Mouse (Mus musculus) limb, embryonic 14.5 days (tissue): ENCODE data around the gene Cap2. TPM values are rescaled to one million over a fixed set of nuclear protein-coding genes. Genes with fewer than 3 reads are reported as not detected.

Experiments
- ATAC-seq: fragments of 200-750 bp; cut with Nextera tagmentation; 2 replicates; pipeline ENCODE4 v1.8.0; 2017; ENCODE audit warnings: low read depth, moderate number of reproducible peaks, moderate TSS enrichment; ENCODE audit not compliant: low FRiP score
- DNase-seq: peaks from one replicate; pipeline ENCODE4 v3.0.0-alpha.2; 2015; ENCODE audit warnings: low spot score
- H3K27ac ChIP-seq: fragments of 300-500 bp; sonication (generic); replicated peaks from 2 replicates; pipeline ENCODE4 v1.5.1; 2014; ENCODE audit warnings: low read depth, mild to moderate bottlenecking, low read length, moderate library complexity, mixed read lengths
- H3K27me3 ChIP-seq: fragments of 300-500 bp; sonication (generic); 2 replicates; pipeline ENCODE4 v1.6.1; 2014; ENCODE audit warnings: low read length, mixed read lengths; ENCODE audit not compliant: control insufficient read depth, insufficient read depth
- H3K36me3 ChIP-seq: fragments of 300-500 bp; sonication (generic); 2 replicates; pipeline ENCODE4 v1.6.1; 2014; ENCODE audit warnings: mild to moderate bottlenecking, low read length, moderate library complexity, mixed read lengths; ENCODE audit not compliant: control insufficient read depth, insufficient read depth
- H3K4me1 ChIP-seq: fragments of 300-500 bp; sonication (generic); 2 replicates; pipeline ENCODE4 v1.6.1; 2014; ENCODE audit warnings: antibody characterized with exemption, low read length, mixed read lengths; ENCODE audit not compliant: control insufficient read depth, insufficient read depth
- H3K4me2 ChIP-seq: fragments of 300-500 bp; sonication (generic); replicated peaks from 2 replicates; pipeline ENCODE4 v1.6.1; 2014; ENCODE audit warnings: low read depth, mild to moderate bottlenecking, low read length, moderate library complexity; ENCODE audit not compliant: severe bottlenecking
- H3K4me3 ChIP-seq: fragments of 300-500 bp; sonication (generic); replicated peaks from 2 replicates; pipeline ENCODE4 v1.5.1; 2014; ENCODE audit warnings: low read length
- H3K9ac ChIP-seq: fragments of 300-500 bp; sonication (generic); 2 replicates; pipeline ENCODE4 v1.6.1; 2014; ENCODE audit warnings: mild to moderate bottlenecking, low read depth, low read length, moderate library complexity; ENCODE audit not compliant: severe bottlenecking
- H3K9me3 ChIP-seq: fragments of 300-500 bp; sonication (generic); 2 replicates; pipeline ENCODE4 v1.6.1; 2016; ENCODE audit warnings: low read length; ENCODE audit not compliant: control insufficient read depth
- POLR2A ChIP-seq: fragments of 200-500 bp; IDR thresholded peaks from 2 replicates; pipeline ENCODE4 v1.8.0; 2012; ENCODE audit warnings: inconsistent platforms, mild to moderate bottlenecking, moderate library complexity, borderline replicate concordance; ENCODE audit not compliant: insufficient read depth, insufficient read length; ENCODE audit errors: extremely low read depth
- WGBS: fragments of 180-500 bp; shearing (Covaris S2); extraction: QIAGEN DNeasy Blood & Tissue Kit; methylation state at CpG from one replicate; pipeline ENCODE4 v1.1.7; 2014; 5-methylcytosine and 5-hydroxymethylcytosine counted together
- polyA plus RNA-seq, 2 experiments: library from polyadenylated mRNA; depleted of rRNA in 1 of 2; stranded (reverse) in 1 of 2; unstranded in 1 of 2; fragments of >200 nt; fragmentation: Nextera tagmentation in 1 of 2; extraction: Ambion mirVana in 1 of 2; gene quantifications; 2 replicates each; pipeline versions ENCODE4 v1.2.1 to v1.2.3; 2012 to 2014

Cap2 gene
- polyA plus RNA-seq, 2 experiments = 22.1 to 27.6 TPM

- DNase-seq (no peak), ATAC-seq (no peak)
- no peaks in the 10 kb centered on the region; the same call in 1 of the 2 replicates for H3K4me1 ChIP-seq
- no peaks in the 10 kb centered on the region for H3K9me3 ChIP-seq
- no peaks in the 10 kb centered on the region for H3K27me3 ChIP-seq
- no peaks in the 10 kb centered on the region for H3K36me3 ChIP-seq
- H3K4me3 ChIP-seq = no peak overlapping the region
- H3K27ac ChIP-seq = no peak overlapping the region
- no peak overlapping the region for H3K4me2 ChIP-seq
- TF ChIP-seq POLR2A = no peak
- WGBS = 74% methylated on average over 5 of the region's 5 CpGs
- no peak overlapping the region for H3K9ac ChIP-seq
These were observed 72.6 kb downstream of the Cap2 start for GRCm38 (mm10) chr13:46574201-46574600.

- H3K27ac ChIP-seq = no peak overlapping the region
- no peak overlapping the region for H3K4me2 ChIP-seq
- H3K4me3 ChIP-seq = no peak overlapping the region
- no peaks in the 10 kb centered on the region for H3K27me3 ChIP-seq
- WGBS = 74% methylated on average over 4 of the region's 4 CpGs
- no peak overlapping the region for H3K9ac ChIP-seq
- no peaks in the 10 kb centered on the region for H3K36me3 ChIP-seq
- H3K9me3 ChIP-seq = no peaks in the 10 kb centered on the region
- ATAC-seq (no peak), DNase-seq (no peak)
- H3K4me1 ChIP-seq = no peaks in the 10 kb centered on the region; the same call in 1 of the 2 replicates
- no peak for TF ChIP-seq POLR2A
These were observed 73.1 kb downstream of the Cap2 start for GRCm38 (mm10) chr13:46574707-46575106.

- Histone ChIP-seq H3K27ac (no peak overlapping the region), H3K9me3 (no peaks in the 10 kb centered on the region), H3K27me3 (no peaks in the 10 kb centered on the region), H3K4me2 (no peak overlapping the region), H3K9ac (no peak overlapping the region), H3K4me3 (no peak overlapping the region), H3K36me3 (no peaks in the 10 kb centered on the region), H3K4me1 (no peaks in the 10 kb centered on the region)
- ATAC-seq = no peak
- DNase-seq = no peak
- no peak for TF ChIP-seq POLR2A
- WGBS = 80% methylated on average over 7 of the region's 7 CpGs
These were observed 83.2 kb downstream of the Cap2 start for GRCm38 (mm10) chr13:46584860-46585259.

GRCm38 (mm10) chr13:46587717-46588289, 86.2 kb downstream of the Cap2 start:
- H3K27me3 ChIP-seq = no peaks in the 10 kb centered on the region
- H3K27ac ChIP-seq = no peak overlapping the region
- WGBS = 67% methylated on average over 17 of the region's 17 CpGs
- no peak for TF ChIP-seq POLR2A
- H3K9me3 ChIP-seq = no peaks in the 10 kb centered on the region
- no peak overlapping the region for H3K9ac ChIP-seq
- no peak overlapping the region for H3K4me2 ChIP-seq
- ATAC-seq (no peak), DNase-seq (no peak)
- no peak overlapping the region for H3K4me3 ChIP-seq
- no peaks in the 10 kb centered on the region for H3K36me3 ChIP-seq
- no peaks in the 10 kb centered on the region for H3K4me1 ChIP-seq

- Histone ChIP-seq H3K4me1 (no peaks in the 10 kb centered on the region), H3K9ac (no peak overlapping the region), H3K4me2 (no peak overlapping the region), H3K9me3 (no peaks in the 10 kb centered on the region), H3K27me3 (no peaks in the 10 kb centered on the region), H3K27ac (no peak overlapping the region), H3K36me3 (no peaks in the 10 kb centered on the region), H3K4me3 (no peak overlapping the region)
- WGBS = 84% methylated on average over 5 of the region's 5 CpGs
- ATAC-seq = no peak
- DNase-seq = no peak
- no peak for TF ChIP-seq POLR2A
These were observed 87.0 kb downstream of the Cap2 start for GRCm38 (mm10) chr13:46588606-46589005.

GRCm38 (mm10) chr13:46590885-46591284, 89.2 kb downstream of the Cap2 start:
- ATAC-seq (no peak), DNase-seq (no peak)
- no peak overlapping the region for H3K27ac ChIP-seq
- WGBS = 87% methylated on average over 4 of the region's 4 CpGs
- H3K4me3 ChIP-seq = no peak overlapping the region
- no peaks in the 10 kb centered on the region for H3K36me3 ChIP-seq
- H3K9ac ChIP-seq = no peak overlapping the region
- no peaks in the 10 kb centered on the region for H3K27me3 ChIP-seq
- H3K4me2 ChIP-seq = no peak overlapping the region
- no peaks in the 10 kb centered on the region for H3K9me3 ChIP-seq
- no peak for TF ChIP-seq POLR2A
- no peaks in the 10 kb centered on the region for H3K4me1 ChIP-seq
